Mouse (Mus musculus) T-cell, adult 2 months (primary cell): Measurements from ENCODE around the gene Stk10.
A peak's percentile ranks its signal among the peaks of the same experiment; 100 is the strongest.

Experiments
- DNase-seq: peaks from one replicate; pipeline ENCODE4 v3.0.0; 2022; ENCODE audit warnings: low spot score

Gene Stk10

GRCm38 (mm10) chr11:32632671-32633070, 99.6 kb downstream of the Stk10 start:
- no peak for DNase-seq

GRCm38 (mm10) chr11:32633542-32633941, 100.4 kb downstream of the Stk10 start:
- DNase-seq, result no peak

- DNase-seq, result no peak
These were observed 101.0 kb downstream of the Stk10 start for GRCm38 (mm10) chr11:32634143-32634542.

- no peak for DNase-seq
These were observed 101.7 kb downstream of the Stk10 start for GRCm38 (mm10) chr11:32634842-32635241.

- DNase-seq, result no peak
These were observed 103.2 kb downstream of the Stk10 start for GRCm38 (mm10) chr11:32636275-32636674.

GRCm38 (mm10) chr11:32638521-32639255, 105.6 kb downstream of the Stk10 start:
- no peak for DNase-seq

GRCm38 (mm10) chr11:32640617-32641016, 107.5 kb downstream of the Stk10 start:
- DNase-seq, result no peak

GRCm38 (mm10) chr11:32642249-32642876, 109.3 kb downstream of the Stk10 start, which contains the start of gene Fbxw11:
Gene Fbxw11, plus strand, starts transcription at chr11:32642724.
- peak; percentile 95 for DNase-seq

- no peak for DNase-seq
These were observed 110.1 kb downstream of the Stk10 start for GRCm38 (mm10) chr11:32642899-32643886.

GRCm38 (mm10) chr11:32644010-32644409, 110.9 kb downstream of the Stk10 start:
- DNase-seq, result no peak

- DNase-seq, result no peak
These were observed 114.2 kb downstream of the Stk10 start for GRCm38 (mm10) chr11:32647265-32647664.

- DNase-seq, result no peak
These were observed 117.2 kb downstream of the Stk10 start for GRCm38 (mm10) chr11:32650236-32650749.

GRCm38 (mm10) chr11:32650893-32651590, 117.9 kb downstream of the Stk10 start:
- no peak for DNase-seq

GRCm38 (mm10) chr11:32651723-32652122, 118.6 kb downstream of the Stk10 start:
- DNase-seq, result no peak

- DNase-seq, result no peak
These were observed 129.1 kb downstream of the Stk10 start for GRCm38 (mm10) chr11:32662082-32662656.

- no peak for DNase-seq
These were observed 132.5 kb downstream of the Stk10 start for GRCm38 (mm10) chr11:32665639-32666038.

- no peak for DNase-seq
These were observed 133.9 kb downstream of the Stk10 start for GRCm38 (mm10) chr11:32666983-32667382.

GRCm38 (mm10) chr11:32671480-32671879, 138.4 kb downstream of the Stk10 start:
- no peak for DNase-seq
